In the genomic region with DNA sequence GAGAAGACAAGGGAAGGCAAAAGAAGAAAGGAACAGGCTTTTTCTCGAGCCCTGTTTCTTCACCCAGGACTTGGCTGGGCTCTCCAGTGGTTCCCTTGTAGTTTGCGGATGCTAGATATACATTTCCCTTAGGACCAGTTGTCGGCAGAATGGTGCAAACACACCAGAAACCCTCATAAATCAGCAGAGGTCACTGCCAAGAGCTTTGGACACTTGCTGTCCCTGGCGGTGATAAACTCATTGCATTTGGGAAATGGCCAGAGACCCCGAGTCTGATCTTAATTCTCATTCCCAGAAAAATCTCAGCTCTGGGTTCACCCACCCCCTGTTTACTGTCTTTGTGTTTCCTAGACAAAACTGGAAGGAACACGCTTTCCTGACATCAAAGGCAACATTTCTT, we compare ENCODE assay signal across 9 mouse cellular contexts.
"Had no signal": no experiment of that assay in that cellular context is flagged by ENCODE, and none has a peak within 500 bp of the region (broad histone marks: within the 10 kb centered on the region; RNA-seq: fewer than 3 reads in every experiment).

No protein-coding gene starts in this region.

- H3K36me3 ChIP-seq: limb, embryonic 15.5 days; liver, embryonic 12.5 days had no signal

- H3K9ac ChIP-seq: limb, embryonic 15.5 days; liver, embryonic 12.5 days had no signal

- H3K4me2 ChIP-seq: limb, embryonic 15.5 days; liver, embryonic 12.5 days had no signal

- H3K27me3 ChIP-seq: limb, embryonic 15.5 days had no signal

- H3K4me3 ChIP-seq: limb, embryonic 15.5 days; liver, embryonic 12.5 days had no signal

- H3K9me3 ChIP-seq: limb, embryonic 15.5 days; liver, embryonic 12.5 days had no signal

- DNase-seq: kidney, adult 18-20 months; layer of hippocampus, postnatal 36 days; right cerebral cortex, adult 18-20 months; right cerebral cortex, postnatal 25 days; thymus, postnatal 14 days had no signal

- ATAC-seq: hindbrain, postnatal 0 days; liver, embryonic 12.5 days had no signal

- H3K27ac ChIP-seq: hindbrain, postnatal 0 days; limb, embryonic 15.5 days; liver, embryonic 12.5 days; stomach, postnatal 0 days had no signal
